Mouse (Mus musculus): ENCODE measurements around the gene Arfgap3. TPM values are rescaled to one million over a fixed set of nuclear protein-coding genes. Genes with fewer than 3 reads are reported as not detected.

Arfgap3 gene
- polyA plus RNA-seq, 1 experiment = 21.4 TPM

GRCm38 (mm10) chr15:83299916-83300582, 50.0 kb downstream of the Arfgap3 start:
- peak; percentile 62 for DNase-seq
- no peaks in the 10 kb centered on the region for H3K27me3 ChIP-seq (replicated peaks; ENCODE audit: control insufficient read depth, insufficient read depth, low read length)
- H3K4me3 ChIP-seq (ENCODE audit: insufficient read depth, low read depth, low read length) = no peak overlapping the region
- no peaks in the 10 kb centered on the region for H3K36me3 ChIP-seq (ENCODE audit: control insufficient read depth, insufficient read depth, low read length)
- peaks cover 31% of the 10 kb centered on the region for H3K4me1 ChIP-seq (ENCODE audit: control insufficient read depth, insufficient read depth, low read length)
- 56% methylated on average over 10 of the region's 10 CpGs for WGBS
- no peak for TF ChIP-seq CTCF (conservative IDR thresholded peaks at IDR 0.05; ENCODE audit: insufficient read depth, insufficient read length, low read depth, low read length)
- TF ChIP-seq POLR2A (IDR thresholded peaks at IDR 0.05; ENCODE audit: low read depth, low read length) = no peak
- H3K27ac ChIP-seq (ENCODE audit: insufficient read depth, low read depth, low read length) = peak overlapping the region; percentile 51

DNA sequence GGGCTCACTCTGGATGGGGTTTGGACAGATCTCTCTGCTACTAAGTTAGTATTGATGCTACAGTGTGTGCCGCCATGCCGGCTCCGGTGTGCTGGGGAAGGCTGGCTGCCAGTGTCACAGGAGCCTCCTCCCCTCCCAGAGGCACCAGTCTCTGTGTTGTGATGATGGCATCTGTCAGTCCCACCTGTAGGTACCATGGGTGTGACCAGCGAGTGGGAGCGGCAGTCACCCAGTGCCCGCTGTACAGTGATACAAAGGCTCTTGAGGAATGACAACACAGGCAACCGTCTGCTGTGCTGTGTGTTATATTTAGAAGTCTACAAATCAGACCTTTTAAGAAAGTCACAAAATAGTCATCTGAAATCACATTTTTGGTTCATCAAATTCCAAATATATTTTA, 50.6 kb downstream of the Arfgap3 start:
- H3K27me3 ChIP-seq (replicated peaks; ENCODE audit: control insufficient read depth, insufficient read depth, low read length) = no peaks in the 10 kb centered on the region
- no peak overlapping the region for H3K4me3 ChIP-seq (ENCODE audit: insufficient read depth, low read depth, low read length)
- no peak for DNase-seq
- no peak overlapping the region for H3K27ac ChIP-seq (ENCODE audit: insufficient read depth, low read depth, low read length)
- no peaks in the 10 kb centered on the region for H3K36me3 ChIP-seq (ENCODE audit: control insufficient read depth, insufficient read depth, low read length)
- TF ChIP-seq POLR2A (IDR thresholded peaks at IDR 0.05; ENCODE audit: low read depth, low read length) = no peak
- TF ChIP-seq CTCF (conservative IDR thresholded peaks at IDR 0.05; ENCODE audit: insufficient read depth, insufficient read length, low read depth, low read length) = no peak
- H3K4me1 ChIP-seq (ENCODE audit: control insufficient read depth, insufficient read depth, low read length) = peaks cover 31% of the 10 kb centered on the region
- WGBS = 87% methylated on average over 7 of the region's 7 CpGs

GRCm38 (mm10) chr15:83298810-83299209, 51.2 kb downstream of the Arfgap3 start:
- Histone ChIP-seq H3K27me3 (replicated peaks; ENCODE audit: control insufficient read depth, insufficient read depth, low read length) (no peaks in the 10 kb centered on the region), H3K4me1 (ENCODE audit: control insufficient read depth, insufficient read depth, low read length) (peaks cover 33% of the 10 kb centered on the region), H3K36me3 (ENCODE audit: control insufficient read depth, insufficient read depth, low read length) (no peaks in the 10 kb centered on the region), H3K27ac (ENCODE audit: insufficient read depth, low read depth, low read length) (no peak overlapping the region), H3K4me3 (ENCODE audit: insufficient read depth, low read depth, low read length) (no peak overlapping the region)
- 100% methylated on average over 2 of the region's 2 CpGs for WGBS
- DNase-seq = no peak
- 0 out of 2 replicates have a peak, but pooled peaks have one; percentile 16 for TF ChIP-seq CTCF (conservative IDR thresholded peaks at IDR 0.05; ENCODE audit: insufficient read depth, insufficient read length, low read depth, low read length)
- no peak for TF ChIP-seq POLR2A (IDR thresholded peaks at IDR 0.05; ENCODE audit: low read depth, low read length)

- peaks cover 33% of the 10 kb centered on the region for H3K4me1 ChIP-seq (ENCODE audit: control insufficient read depth, insufficient read depth, low read length)
- H3K36me3 ChIP-seq (ENCODE audit: control insufficient read depth, insufficient read depth, low read length) = no peaks in the 10 kb centered on the region
- H3K4me3 ChIP-seq (ENCODE audit: insufficient read depth, low read depth, low read length) = no peak overlapping the region
- no peaks in the 10 kb centered on the region for H3K27me3 ChIP-seq (replicated peaks; ENCODE audit: control insufficient read depth, insufficient read depth, low read length)
- 94% methylated on average over 8 of the region's 8 CpGs for WGBS
- DNase-seq = peak; percentile 34
- TF ChIP-seq POLR2A (IDR thresholded peaks at IDR 0.05; ENCODE audit: low read depth, low read length) (no peak), CTCF (conservative IDR thresholded peaks at IDR 0.05; ENCODE audit: insufficient read depth, insufficient read length, low read depth, low read length) (peak; percentile 33; the same call in 1 of the 2 replicates)
- no peak overlapping the region for H3K27ac ChIP-seq (ENCODE audit: insufficient read depth, low read depth, low read length)
Measured at GRCm38 (mm10) chr15:83298313-83298712, 51.7 kb downstream of the Arfgap3 start.

GRCm38 (mm10) chr15:83296771-83297311, 53.2 kb downstream of the Arfgap3 start:
- DNase-seq = peak; percentile 49
- no peaks in the 10 kb centered on the region for H3K36me3 ChIP-seq (ENCODE audit: control insufficient read depth, insufficient read depth, low read length)
- no peaks in the 10 kb centered on the region for H3K27me3 ChIP-seq (replicated peaks; ENCODE audit: control insufficient read depth, insufficient read depth, low read length)
- no peak overlapping the region for H3K4me3 ChIP-seq (ENCODE audit: insufficient read depth, low read depth, low read length)
- peaks cover 44% of the 10 kb centered on the region for H3K4me1 ChIP-seq (ENCODE audit: control insufficient read depth, insufficient read depth, low read length)
- 68% methylated on average over 8 of the region's 8 CpGs for WGBS
- H3K27ac ChIP-seq (ENCODE audit: insufficient read depth, low read depth, low read length) = no peak overlapping the region
- no peak for TF ChIP-seq CTCF (conservative IDR thresholded peaks at IDR 0.05; ENCODE audit: insufficient read depth, insufficient read length, low read depth, low read length)

GRCm38 (mm10) chr15:83296050-83296449, 54.0 kb downstream of the Arfgap3 start:
- no peak overlapping the region for H3K27ac ChIP-seq (ENCODE audit: insufficient read depth, low read depth, low read length)
- H3K4me1 ChIP-seq (ENCODE audit: control insufficient read depth, insufficient read depth, low read length) = peaks cover 44% of the 10 kb centered on the region
- no peaks in the 10 kb centered on the region for H3K36me3 ChIP-seq (ENCODE audit: control insufficient read depth, insufficient read depth, low read length)
- WGBS = 68% methylated on average over 4 of the region's 4 CpGs
- H3K27me3 ChIP-seq (replicated peaks; ENCODE audit: control insufficient read depth, insufficient read depth, low read length) = no peaks in the 10 kb centered on the region
- H3K4me3 ChIP-seq (ENCODE audit: insufficient read depth, low read depth, low read length) = no peak overlapping the region
- DNase-seq = no peak
- TF ChIP-seq POLR2A (IDR thresholded peaks at IDR 0.05; ENCODE audit: low read depth, low read length) (no peak), CTCF (conservative IDR thresholded peaks at IDR 0.05; ENCODE audit: insufficient read depth, insufficient read length, low read depth, low read length) (no peak)

DNA sequence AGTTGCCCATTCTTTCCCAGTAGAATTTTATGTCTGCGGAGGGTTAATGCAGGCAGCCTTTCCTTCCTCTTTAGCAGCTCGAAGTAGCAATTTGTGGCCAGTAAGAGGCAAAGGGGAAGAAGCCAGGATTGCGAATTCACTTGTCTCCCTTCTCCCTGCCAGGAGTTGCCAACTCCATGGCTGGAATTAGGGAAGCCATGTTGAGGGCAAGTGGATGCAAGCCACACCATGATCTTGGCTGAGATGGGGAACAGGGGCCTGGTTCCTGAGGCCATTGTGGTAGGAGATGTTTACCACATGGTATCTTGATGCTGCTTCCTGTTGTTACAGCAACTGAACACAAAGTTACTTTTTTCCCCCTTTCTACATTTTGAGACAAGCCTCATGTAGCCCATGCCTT, 55.1 kb downstream of the Arfgap3 start:
- Histone ChIP-seq H3K36me3 (ENCODE audit: control insufficient read depth, insufficient read depth, low read length) (no peaks in the 10 kb centered on the region), H3K4me1 (ENCODE audit: control insufficient read depth, insufficient read depth, low read length) (peaks cover 41% of the 10 kb centered on the region), H3K27me3 (replicated peaks; ENCODE audit: control insufficient read depth, insufficient read depth, low read length) (no peaks in the 10 kb centered on the region), H3K27ac (ENCODE audit: insufficient read depth, low read depth, low read length) (peak overlapping the region; percentile 75), H3K4me3 (ENCODE audit: insufficient read depth, low read depth, low read length) (no peak overlapping the region)
- no peak for DNase-seq
- no peak for TF ChIP-seq POLR2A (IDR thresholded peaks at IDR 0.05; ENCODE audit: low read depth, low read length)
- no peak for TF ChIP-seq CTCF (conservative IDR thresholded peaks at IDR 0.05; ENCODE audit: insufficient read depth, insufficient read length, low read depth, low read length)
- WGBS = 74% methylated on average over 3 of the region's 3 CpGs

Data from kidney, adult 2 months (tissue).